Mouse (Mus musculus) liver, embryonic 14.5 days (tissue): ENCODE data around the gene Ccnb2.
A peak's percentile ranks its signal among the peaks of the same experiment; 100 is the strongest.

Experiments used
- CTCF ChIP-seq: IDR thresholded peaks from 2 replicates; pipeline ENCODE4 v1.5.1; 2016; ENCODE audit warnings: antibody characterized with exemption, low read depth, control low read depth
- EP300 ChIP-seq: IDR thresholded peaks from 2 replicates; pipeline ENCODE4 v1.6.1; 2016; ENCODE audit warnings: antibody characterized with exemption, low read depth

DNA sequence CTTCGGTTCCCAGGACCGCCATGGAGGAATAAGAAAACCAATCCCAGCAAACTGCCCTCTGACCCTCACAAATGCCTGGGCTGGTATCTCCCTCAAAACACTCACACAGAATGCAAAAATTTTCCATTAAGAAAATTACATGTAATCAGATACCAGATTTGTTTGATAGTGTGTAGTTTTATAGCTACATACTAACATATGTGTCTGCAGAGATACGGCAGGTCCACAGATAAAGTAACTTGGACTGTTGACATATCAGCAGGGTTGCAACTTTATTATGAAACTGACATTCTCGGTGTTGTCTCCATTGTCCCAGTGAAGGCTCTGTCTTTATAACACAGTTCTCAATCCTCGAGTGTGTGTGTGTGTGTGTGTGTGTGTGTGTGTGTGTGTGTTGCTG lies 30.3 kb downstream of the Ccnb2 start:
- TF ChIP-seq CTCF: no peak
- TF ChIP-seq EP300: 0 out of 2 replicates have a peak, but pooled peaks have one; percentile 7
